Mouse (Mus musculus): ENCODE measurements around the gene Cdh13.

- TF ChIP-seq CTCF (IDR thresholded peaks at IDR 0.05) (no peak), POLR2A (IDR thresholded peaks at IDR 0.05; ENCODE audit: insufficient read depth, low read depth, low read length) (no peak), EP300 (IDR thresholded peaks at IDR 0.05; ENCODE audit: insufficient read depth, low read depth, low read length) (no peak)
Observed at GRCm38 (mm10) chr8:119360686-119361295, 1077.3 kb downstream of the Cdh13 start.

All from heart, adult 2 months (tissue).